Mouse (Mus musculus): ENCODE measurements around the gene Inafm1. TPM values are rescaled to one million over a fixed set of nuclear protein-coding genes. Genes with fewer than 3 reads are reported as not detected.
"Not testable (repeated sequence)": the region's sequence is repeated elsewhere in the genome, so short reads cannot be mapped to it uniquely, and the experiment has no call there.

Gene Inafm1
- polyA plus RNA-seq, 2 experiments = 24.3 to 48.7 TPM

- Histone ChIP-seq H3K4me1 (ENCODE audit: control insufficient read depth, insufficient read depth, low read length) (no peaks in the 10 kb centered on the region), H3K9ac (ENCODE audit: low read depth, low read length, severe bottlenecking) (no peak overlapping the region), H3K9me3 (ENCODE audit: control insufficient read depth, low read length) (peaks cover 9% of the 10 kb centered on the region), H3K27me3 (ENCODE audit: control insufficient read depth, insufficient read depth, low read length) (no peaks in the 10 kb centered on the region), H3K27ac (replicated peaks; ENCODE audit: low read depth, low read length) (no peak overlapping the region), H3K4me3 (replicated peaks; ENCODE audit: low read length) (no peak overlapping the region), H3K36me3 (ENCODE audit: control insufficient read depth, insufficient read depth, low read length) (no peaks in the 10 kb centered on the region), H3K4me2 (replicated peaks; ENCODE audit: low read depth, low read length, severe bottlenecking) (no peak overlapping the region)
- ATAC-seq (ENCODE audit: low FRiP score, low read depth) (no peak), DNase-seq (ENCODE audit: low spot score) (peak; percentile 81)
- no peak for TF ChIP-seq POLR2A (IDR thresholded peaks at IDR 0.05; ENCODE audit: borderline replicate concordance, extremely low read depth, insufficient read depth, insufficient read length)
- WGBS = 28% methylated on average over 8 of the region's 8 CpGs
Measured at GRCm38 (mm10) chr7:16263015-16263787, 10.2 kb downstream of the Inafm1 start.

GRCm38 (mm10) chr7:16261097-16261496, 12.3 kb downstream of the Inafm1 start:
- no peak overlapping the region for H3K4me2 ChIP-seq (replicated peaks; ENCODE audit: low read depth, low read length, severe bottlenecking)
- H3K36me3 ChIP-seq (ENCODE audit: control insufficient read depth, insufficient read depth, low read length) = no peaks in the 10 kb centered on the region
- no peaks in the 10 kb centered on the region for H3K4me1 ChIP-seq (ENCODE audit: control insufficient read depth, insufficient read depth, low read length)
- WGBS = 81% methylated on average over 1 of the region's 1 CpGs
- DNase-seq (ENCODE audit: low spot score) (no peak), ATAC-seq (ENCODE audit: low FRiP score, low read depth) (no peak)
- H3K4me3 ChIP-seq (replicated peaks; ENCODE audit: low read length) = no peak overlapping the region
- H3K27me3 ChIP-seq (ENCODE audit: control insufficient read depth, insufficient read depth, low read length) = no peaks in the 10 kb centered on the region
- peaks cover 9% of the 10 kb centered on the region for H3K9me3 ChIP-seq (ENCODE audit: control insufficient read depth, low read length)
- H3K9ac ChIP-seq (ENCODE audit: low read depth, low read length, severe bottlenecking) = no peak overlapping the region
- no peak for TF ChIP-seq POLR2A (IDR thresholded peaks at IDR 0.05; ENCODE audit: borderline replicate concordance, extremely low read depth, insufficient read depth, insufficient read length)
- H3K27ac ChIP-seq (replicated peaks; ENCODE audit: low read depth, low read length) = no peak overlapping the region

GRCm38 (mm10) chr7:16259110-16259590, 14.3 kb downstream of the Inafm1 start, which contains the start of gene C5ar1:
Gene C5ar1 (minus strand): TSS chr7:16259540.
- Histone ChIP-seq H3K4me1 (ENCODE audit: control insufficient read depth, insufficient read depth, low read length) (no peaks in the 10 kb centered on the region), H3K36me3 (ENCODE audit: control insufficient read depth, insufficient read depth, low read length) (no peaks in the 10 kb centered on the region), H3K4me3 (replicated peaks; ENCODE audit: low read length) (no peak within 1 kb of the TSS), H3K27me3 (ENCODE audit: control insufficient read depth, insufficient read depth, low read length) (no peaks in the 10 kb centered on the region), H3K27ac (replicated peaks; ENCODE audit: low read depth, low read length) (no peak within 1 kb of the TSS), H3K9me3 (ENCODE audit: control insufficient read depth, low read length) (no peaks in the 10 kb centered on the region), H3K4me2 (replicated peaks; ENCODE audit: low read depth, low read length, severe bottlenecking) (no peak within 1 kb of the TSS), H3K9ac (ENCODE audit: low read depth, low read length, severe bottlenecking) (no peak within 1 kb of the TSS)
- 82% methylated on average over 5 of the region's 5 CpGs for WGBS
- ATAC-seq (ENCODE audit: low FRiP score, low read depth) (no peak), DNase-seq (ENCODE audit: low spot score) (no peak)
- TF ChIP-seq POLR2A (IDR thresholded peaks at IDR 0.05; ENCODE audit: borderline replicate concordance, extremely low read depth, insufficient read depth, insufficient read length) = no peak

GRCm38 (mm10) chr7:16257830-16258229, 15.6 kb downstream of the Inafm1 start:
- ATAC-seq (ENCODE audit: low FRiP score, low read depth) (no peak), DNase-seq (ENCODE audit: low spot score) (no peak)
- Histone ChIP-seq H3K4me1 (ENCODE audit: control insufficient read depth, insufficient read depth, low read length) (no peaks in the 10 kb centered on the region), H3K36me3 (ENCODE audit: control insufficient read depth, insufficient read depth, low read length) (no peaks in the 10 kb centered on the region), H3K27me3 (ENCODE audit: control insufficient read depth, insufficient read depth, low read length) (no peaks in the 10 kb centered on the region), H3K27ac (replicated peaks; ENCODE audit: low read depth, low read length) (no peak overlapping the region), H3K9me3 (ENCODE audit: control insufficient read depth, low read length) (no peaks in the 10 kb centered on the region), H3K9ac (ENCODE audit: low read depth, low read length, severe bottlenecking) (no peak overlapping the region), H3K4me3 (replicated peaks; ENCODE audit: low read length) (no peak overlapping the region), H3K4me2 (replicated peaks; ENCODE audit: low read depth, low read length, severe bottlenecking) (no peak overlapping the region)
- WGBS = 86% methylated on average over 11 of the region's 11 CpGs
- no peak for TF ChIP-seq POLR2A (IDR thresholded peaks at IDR 0.05; ENCODE audit: borderline replicate concordance, extremely low read depth, insufficient read depth, insufficient read length)

GRCm38 (mm10) chr7:16255963-16256362, 17.5 kb downstream of the Inafm1 start:
- not testable (repeated sequence) for H3K36me3 ChIP-seq (ENCODE audit: control insufficient read depth, insufficient read depth, low read length); H3K4me2 ChIP-seq (replicated peaks; ENCODE audit: low read depth, low read length, severe bottlenecking); H3K9me3 ChIP-seq (ENCODE audit: control insufficient read depth, low read length); ATAC-seq (ENCODE audit: low FRiP score, low read depth); H3K27ac ChIP-seq (replicated peaks; ENCODE audit: low read depth, low read length); H3K27me3 ChIP-seq (ENCODE audit: control insufficient read depth, insufficient read depth, low read length); DNase-seq (ENCODE audit: low spot score); H3K4me1 ChIP-seq (ENCODE audit: control insufficient read depth, insufficient read depth, low read length); H3K9ac ChIP-seq (ENCODE audit: low read depth, low read length, severe bottlenecking); H3K4me3 ChIP-seq (replicated peaks; ENCODE audit: low read length)
- WGBS = 77% methylated on average over 4 of the region's 4 CpGs
